Mouse (Mus musculus): Measurements from ENCODE around the gene Zfp988. TPM values are rescaled to one million over a fixed set of nuclear protein-coding genes. Genes with fewer than 3 reads are reported as not detected.
"Not testable (repeated sequence)": the region's sequence is repeated elsewhere in the genome, so short reads cannot be mapped to it uniquely, and the experiment has no call there.

Zfp988 gene
- polyA plus RNA-seq, 1 experiment from 2014 or later = 0.22 TPM

GRCm38 (mm10) chr4:147347300-147347699 lies 41.8 kb downstream of the Zfp988 start:
- not testable (repeated sequence) for H3K27ac ChIP-seq; H3K4me1 ChIP-seq; H3K27me3 ChIP-seq; H3K9ac ChIP-seq; H3K4me3 ChIP-seq; ATAC-seq (ENCODE audit: insufficient number of reproducible peaks, low FRiP score, low TSS enrichment, low read depth); H3K4me2 ChIP-seq; H3K36me3 ChIP-seq
- H3K9me3 ChIP-seq = peaks cover 48% of the 10 kb centered on the region
- 68% methylated on average over 4 of the region's 4 CpGs for WGBS

DNA sequence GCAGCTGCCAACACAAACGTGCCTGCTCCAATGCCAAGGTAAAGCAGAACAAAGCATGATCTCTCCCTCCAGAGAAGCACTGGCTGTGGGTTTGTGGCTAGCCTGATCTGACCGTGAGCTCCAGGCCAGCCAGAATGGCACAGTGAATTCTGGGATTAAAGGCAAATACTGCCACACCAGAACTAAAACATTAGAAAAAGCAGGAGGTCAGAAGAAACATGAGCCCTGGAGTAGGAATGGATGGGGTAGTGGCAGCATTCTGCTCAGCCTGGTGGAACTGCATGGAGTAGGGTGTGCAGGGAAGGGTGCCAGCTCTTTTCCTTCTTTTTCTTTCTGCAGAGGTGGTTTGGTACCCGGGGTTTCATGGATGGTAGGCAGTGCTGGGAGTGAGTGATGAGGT lies 42.4 kb downstream of the Zfp988 start:
- not testable (repeated sequence) for H3K36me3 ChIP-seq; H3K27me3 ChIP-seq; H3K27ac ChIP-seq; H3K9ac ChIP-seq; H3K4me1 ChIP-seq; H3K4me2 ChIP-seq; H3K4me3 ChIP-seq; ATAC-seq (ENCODE audit: insufficient number of reproducible peaks, low FRiP score, low TSS enrichment, low read depth)
- H3K9me3 ChIP-seq = peaks cover 47% of the 10 kb centered on the region
- 78% methylated on average over 2 of the region's 3 CpGs for WGBS

DNA sequence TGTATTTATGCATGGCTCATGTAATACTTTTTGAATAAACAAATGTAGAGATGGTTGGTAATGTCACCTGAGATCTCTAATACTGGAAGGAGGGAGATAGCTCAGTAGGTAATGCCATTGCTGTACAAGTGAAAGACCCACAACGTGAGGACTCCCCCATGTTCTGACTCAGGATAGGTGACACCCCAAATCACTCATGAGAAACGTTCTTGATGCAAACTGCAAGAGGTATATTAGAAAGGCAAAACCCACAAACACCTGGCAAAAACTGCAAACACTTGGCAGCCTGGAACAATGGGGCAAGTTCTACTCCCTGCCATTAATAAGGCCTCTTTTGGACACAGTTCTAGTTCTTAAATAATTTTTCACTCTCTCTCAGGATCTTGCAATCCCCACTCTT lies 42.9 kb downstream of the Zfp988 start:
- not testable (repeated sequence) for H3K4me3 ChIP-seq; H3K4me1 ChIP-seq; H3K27ac ChIP-seq; ATAC-seq (ENCODE audit: insufficient number of reproducible peaks, low FRiP score, low TSS enrichment, low read depth); H3K9ac ChIP-seq; H3K27me3 ChIP-seq; H3K36me3 ChIP-seq; H3K4me2 ChIP-seq
- 72% methylated on average over 2 of the region's 2 CpGs for WGBS
- peaks cover 42% of the 10 kb centered on the region for H3K9me3 ChIP-seq

DNA sequence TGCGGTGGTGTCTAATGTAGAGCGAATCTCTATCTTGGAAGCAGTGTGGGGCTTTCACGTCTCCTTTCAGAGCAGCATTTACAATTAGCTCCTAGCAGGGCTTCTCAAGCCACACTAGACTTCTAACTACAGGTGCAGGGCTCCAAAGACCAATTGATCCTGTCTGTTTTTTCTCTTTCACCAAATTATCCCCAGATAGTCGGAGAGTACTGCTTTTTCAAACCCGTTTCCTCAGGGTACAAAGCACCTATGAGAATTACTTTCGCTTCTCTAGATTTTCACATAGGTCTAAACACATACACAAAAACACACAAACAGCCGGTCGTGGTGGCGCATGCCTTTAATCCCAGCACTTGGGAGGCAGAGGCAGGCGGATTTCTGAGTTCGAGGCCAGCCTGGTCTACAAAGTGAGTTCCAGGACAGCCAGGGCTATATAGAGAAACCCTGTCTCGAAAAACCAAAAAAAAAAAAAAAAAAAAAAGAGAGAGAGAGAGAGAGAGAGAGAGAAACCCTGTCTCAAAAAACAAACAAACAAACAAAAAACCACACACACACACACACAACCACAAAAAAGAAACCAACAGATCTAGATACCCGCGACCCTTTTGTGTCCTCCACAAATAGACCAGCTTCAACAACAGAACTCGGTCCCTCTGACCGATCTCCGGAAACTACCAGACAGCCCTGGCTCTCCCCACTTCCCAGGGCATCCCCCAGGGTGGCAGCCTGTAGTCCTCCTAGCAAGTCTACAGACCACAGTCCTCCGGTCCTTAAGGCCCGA lies 43.6 kb downstream of the Zfp988 start:
- not testable (repeated sequence) for H3K27me3 ChIP-seq; H3K4me1 ChIP-seq; H3K9ac ChIP-seq; H3K27ac ChIP-seq; H3K36me3 ChIP-seq; H3K4me3 ChIP-seq; H3K4me2 ChIP-seq; ATAC-seq (ENCODE audit: insufficient number of reproducible peaks, low FRiP score, low TSS enrichment, low read depth)
- 89% methylated on average over 18 of the region's 19 CpGs for WGBS
- peaks cover 38% of the 10 kb centered on the region for H3K9me3 ChIP-seq

GRCm38 (mm10) chr4:147349687-147350415 lies 44.4 kb downstream of the Zfp988 start:
- H3K4me3 ChIP-seq; H3K9ac ChIP-seq; H3K36me3 ChIP-seq; H3K27me3 ChIP-seq; ATAC-seq (ENCODE audit: insufficient number of reproducible peaks, low FRiP score, low TSS enrichment, low read depth); H3K4me1 ChIP-seq; H3K27ac ChIP-seq; H3K4me2 ChIP-seq: not testable (repeated sequence)
- H3K9me3 ChIP-seq = peaks cover 38% of the 10 kb centered on the region
- WGBS = 81% methylated on average over 9 of the region's 9 CpGs

- not testable (repeated sequence) for H3K9ac ChIP-seq; H3K27ac ChIP-seq; H3K4me1 ChIP-seq; ATAC-seq (ENCODE audit: insufficient number of reproducible peaks, low FRiP score, low TSS enrichment, low read depth); H3K27me3 ChIP-seq; H3K4me3 ChIP-seq; H3K4me2 ChIP-seq; H3K36me3 ChIP-seq
- 83% methylated on average over 2 of the region's 2 CpGs for WGBS
- H3K9me3 ChIP-seq = peaks cover 38% of the 10 kb centered on the region
These were observed 45.1 kb downstream of the Zfp988 start for GRCm38 (mm10) chr4:147350541-147350940.

- not testable (repeated sequence) for H3K4me3 ChIP-seq; ATAC-seq (ENCODE audit: insufficient number of reproducible peaks, low FRiP score, low TSS enrichment, low read depth); H3K4me1 ChIP-seq; H3K36me3 ChIP-seq; H3K27me3 ChIP-seq; H3K27ac ChIP-seq; H3K4me2 ChIP-seq; H3K9ac ChIP-seq
- peaks cover 38% of the 10 kb centered on the region for H3K9me3 ChIP-seq
- 83% methylated on average over 11 of the region's 13 CpGs for WGBS
These were observed 46.0 kb downstream of the Zfp988 start for GRCm38 (mm10) chr4:147351376-147351980.

- H3K27ac ChIP-seq; H3K4me2 ChIP-seq; ATAC-seq (ENCODE audit: insufficient number of reproducible peaks, low FRiP score, low TSS enrichment, low read depth); H3K27me3 ChIP-seq; H3K9ac ChIP-seq; H3K36me3 ChIP-seq; H3K4me1 ChIP-seq; H3K4me3 ChIP-seq: not testable (repeated sequence)
- 77% methylated on average over 4 of the region's 4 CpGs for WGBS
- H3K9me3 ChIP-seq = peaks cover 25% of the 10 kb centered on the region
These were observed 48.2 kb downstream of the Zfp988 start for GRCm38 (mm10) chr4:147353626-147354025.

DNA sequence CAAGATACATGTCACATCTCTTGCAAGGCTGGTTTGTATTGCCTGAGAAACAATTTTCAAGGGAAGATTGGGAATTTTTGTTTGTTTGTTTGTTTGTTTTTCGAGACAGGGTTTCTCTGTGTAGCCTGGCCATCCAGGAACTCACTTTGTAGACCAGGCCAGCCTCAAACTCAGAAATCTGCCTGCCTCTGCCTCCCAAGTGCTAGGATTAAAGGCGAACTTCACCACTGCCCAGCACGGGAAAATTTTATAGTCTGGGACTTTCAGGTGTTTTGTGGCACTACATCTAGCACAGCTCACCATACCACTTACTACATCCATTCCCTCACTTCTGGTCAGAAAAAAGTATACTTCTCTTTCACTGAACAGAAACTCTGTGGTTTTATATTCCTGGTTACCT lies 50.6 kb downstream of the Zfp988 start:
- H3K27me3 ChIP-seq; H3K4me3 ChIP-seq; H3K27ac ChIP-seq; ATAC-seq (ENCODE audit: insufficient number of reproducible peaks, low FRiP score, low TSS enrichment, low read depth); H3K36me3 ChIP-seq; H3K4me1 ChIP-seq; H3K9me3 ChIP-seq; H3K9ac ChIP-seq; H3K4me2 ChIP-seq: not testable (repeated sequence)
- WGBS = no CpG with 5 or more reads among the region's 3 CpGs

GRCm38 (mm10) chr4:147357195-147357594 lies 51.7 kb downstream of the Zfp988 start:
- ATAC-seq (ENCODE audit: insufficient number of reproducible peaks, low FRiP score, low TSS enrichment, low read depth); H3K9ac ChIP-seq; H3K27ac ChIP-seq; H3K36me3 ChIP-seq; H3K4me1 ChIP-seq; H3K27me3 ChIP-seq; H3K4me2 ChIP-seq; H3K9me3 ChIP-seq; H3K4me3 ChIP-seq: not testable (repeated sequence)
- no CpG with 5 or more reads among the region's 2 CpGs for WGBS

GRCm38 (mm10) chr4:147361003-147361402 lies 55.5 kb downstream of the Zfp988 start, which contains the start of gene Zfp978:
Zfp978 (plus strand) TSS chr4:147361303.
- not testable (repeated sequence) for H3K9ac ChIP-seq; H3K9me3 ChIP-seq; H3K27ac ChIP-seq; H3K4me3 ChIP-seq; H3K36me3 ChIP-seq; ATAC-seq (ENCODE audit: insufficient number of reproducible peaks, low FRiP score, low TSS enrichment, low read depth); H3K4me1 ChIP-seq; H3K27me3 ChIP-seq; H3K4me2 ChIP-seq
- no CpG with 5 or more reads among the region's 6 CpGs for WGBS

- not testable (repeated sequence) for ATAC-seq (ENCODE audit: insufficient number of reproducible peaks, low FRiP score, low TSS enrichment, low read depth); H3K4me2 ChIP-seq; H3K36me3 ChIP-seq; H3K9me3 ChIP-seq; H3K4me3 ChIP-seq; H3K9ac ChIP-seq; H3K4me1 ChIP-seq; H3K27me3 ChIP-seq; H3K27ac ChIP-seq
- WGBS = no CpG with 5 or more reads among the region's 1 CpGs
These were observed 56.4 kb downstream of the Zfp988 start for GRCm38 (mm10) chr4:147361872-147362271.
